Mouse (Mus musculus): Measurements from ENCODE around the gene Cldn10. TPM values are rescaled to one million over a fixed set of nuclear protein-coding genes. Genes with fewer than 3 reads are reported as not detected.

Gene Cldn10
- polyA plus RNA-seq, 1 experiment from 2014 or later: 72.3 TPM

DNA sequence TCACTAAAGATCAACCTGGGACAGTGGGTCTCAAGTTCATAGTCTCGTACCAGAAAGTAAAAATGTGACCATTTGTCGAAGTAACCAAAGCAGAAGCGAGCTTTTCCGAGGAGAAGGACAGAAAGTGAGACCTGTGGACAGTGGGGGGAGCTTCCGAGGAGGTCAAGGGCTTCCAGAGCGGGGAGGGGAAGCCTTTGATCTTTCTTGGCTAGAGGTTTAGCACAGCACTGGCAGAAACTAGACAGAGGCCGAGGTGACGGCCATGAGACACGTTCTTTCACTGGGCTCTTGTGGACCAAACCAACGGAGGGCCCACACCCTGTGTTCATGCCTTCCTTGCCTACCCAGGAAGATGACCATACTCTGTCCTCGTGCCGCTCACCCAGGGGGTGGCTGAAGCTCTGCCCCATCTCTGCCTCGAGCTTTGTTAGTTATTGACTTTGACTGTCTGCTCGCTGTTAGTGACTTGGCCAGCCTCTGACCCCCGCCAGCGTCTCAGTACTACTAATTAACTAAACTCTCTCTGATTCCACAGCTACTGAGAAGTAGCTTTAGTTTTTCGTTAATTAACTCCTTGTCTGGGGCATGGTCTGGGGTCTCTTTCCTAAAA, 4.3 kb upstream of the Cldn10 start:
- Histone ChIP-seq H3K9ac (no peak overlapping the region), H3K4me3 (no peak overlapping the region), H3K4me1 (no peaks in the 10 kb centered on the region), H3K4me2 (no peak overlapping the region), H3K36me3 (no peaks in the 10 kb centered on the region), H3K9me3 (no peaks in the 10 kb centered on the region), H3K27ac (no peak overlapping the region), H3K27me3 (0 out of 2 replicates have a peak, but pooled peaks cover 3% of the 10 kb centered on the region)
- no peak for ATAC-seq (ENCODE audit: borderline replicate concordance, extremely low read depth, low FRiP score, low TSS enrichment)
- 55% methylated on average over 17 of the region's 17 CpGs for WGBS

DNA sequence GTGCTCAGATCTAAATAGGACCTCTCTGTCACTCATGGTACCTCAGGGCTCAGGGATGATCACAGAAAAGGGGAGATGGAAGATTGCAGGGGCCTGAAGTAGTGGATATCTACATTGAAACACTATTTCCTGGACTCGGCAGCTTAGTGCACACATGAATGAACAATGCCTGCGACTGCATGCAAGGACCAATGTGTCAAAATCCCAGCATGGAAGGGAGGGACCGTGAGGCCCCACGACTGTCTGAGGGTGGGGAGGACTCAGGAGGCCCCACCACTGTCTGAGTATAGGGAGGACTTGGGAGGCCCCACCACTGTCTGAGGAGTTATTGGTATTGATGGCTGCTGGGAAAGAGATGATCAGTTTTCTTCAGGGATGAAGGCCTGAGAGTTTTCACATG, 2.5 kb downstream of the Cldn10 start:
- no peaks in the 10 kb centered on the region for H3K36me3 ChIP-seq
- no peaks in the 10 kb centered on the region for H3K27me3 ChIP-seq
- H3K9me3 ChIP-seq: no peaks in the 10 kb centered on the region
- H3K27ac ChIP-seq: no peak overlapping the region
- no peaks in the 10 kb centered on the region for H3K4me1 ChIP-seq
- no peak for ATAC-seq (ENCODE audit: borderline replicate concordance, extremely low read depth, low FRiP score, low TSS enrichment)
- no peak overlapping the region for H3K9ac ChIP-seq
- no peak overlapping the region for H3K4me3 ChIP-seq
- WGBS: 79% methylated on average over 4 of the region's 4 CpGs
- H3K4me2 ChIP-seq: no peak overlapping the region

DNA sequence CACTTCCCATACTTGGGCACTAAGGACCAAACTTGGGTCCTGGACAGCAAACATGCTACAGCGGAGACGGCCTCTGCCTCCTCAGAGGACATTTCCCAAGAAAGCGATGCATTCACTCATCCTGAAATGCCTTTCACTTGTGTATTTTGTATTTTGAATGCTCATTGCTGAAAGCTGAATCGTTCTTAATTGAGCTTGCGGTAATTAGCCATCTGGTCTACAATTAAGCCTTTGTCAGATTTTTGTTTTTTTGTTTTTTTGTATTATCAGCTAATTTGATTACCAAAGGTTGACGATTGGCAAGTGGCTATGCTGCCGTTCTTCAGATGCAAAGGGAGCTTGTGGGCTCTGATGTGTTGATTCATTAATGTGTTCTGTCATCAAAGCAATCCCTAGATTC, 5.2 kb downstream of the Cldn10 start:
- WGBS: 89% methylated on average over 7 of the region's 7 CpGs
- no peak for ATAC-seq (ENCODE audit: borderline replicate concordance, extremely low read depth, low FRiP score, low TSS enrichment)
- Histone ChIP-seq H3K27me3 (no peaks in the 10 kb centered on the region), H3K4me2 (no peak overlapping the region), H3K27ac (no peak overlapping the region), H3K4me1 (no peaks in the 10 kb centered on the region), H3K9ac (no peak overlapping the region), H3K36me3 (no peaks in the 10 kb centered on the region), H3K4me3 (no peak overlapping the region), H3K9me3 (no peaks in the 10 kb centered on the region)

DNA sequence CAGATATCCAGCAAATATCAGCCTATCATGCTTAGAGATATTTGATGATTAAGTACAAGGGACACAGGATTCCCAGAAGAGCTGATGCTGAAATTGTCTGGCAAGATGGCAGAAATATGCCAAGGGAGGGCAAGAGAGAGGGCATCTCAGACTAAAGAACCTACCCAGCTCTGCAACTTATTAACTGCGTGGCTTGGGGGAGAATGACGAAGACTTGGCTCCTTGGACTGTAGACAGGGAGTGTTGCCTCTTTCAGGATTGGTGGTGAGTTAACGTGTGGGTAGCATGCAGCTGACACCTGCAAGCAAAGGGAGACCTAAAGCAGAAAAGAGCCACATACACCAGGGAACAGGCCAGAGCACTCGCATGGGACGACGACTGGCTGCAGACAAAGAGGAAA, 5.7 kb downstream of the Cldn10 start:
- H3K36me3 ChIP-seq: no peaks in the 10 kb centered on the region
- no peak overlapping the region for H3K9ac ChIP-seq
- no peak for ATAC-seq (ENCODE audit: borderline replicate concordance, extremely low read depth, low FRiP score, low TSS enrichment)
- no peak overlapping the region for H3K4me2 ChIP-seq
- WGBS: 80% methylated on average over 6 of the region's 6 CpGs
- H3K9me3 ChIP-seq: no peaks in the 10 kb centered on the region
- H3K27ac ChIP-seq: no peak overlapping the region
- no peak overlapping the region for H3K4me3 ChIP-seq
- no peaks in the 10 kb centered on the region for H3K4me1 ChIP-seq
- H3K27me3 ChIP-seq: no peaks in the 10 kb centered on the region

DNA sequence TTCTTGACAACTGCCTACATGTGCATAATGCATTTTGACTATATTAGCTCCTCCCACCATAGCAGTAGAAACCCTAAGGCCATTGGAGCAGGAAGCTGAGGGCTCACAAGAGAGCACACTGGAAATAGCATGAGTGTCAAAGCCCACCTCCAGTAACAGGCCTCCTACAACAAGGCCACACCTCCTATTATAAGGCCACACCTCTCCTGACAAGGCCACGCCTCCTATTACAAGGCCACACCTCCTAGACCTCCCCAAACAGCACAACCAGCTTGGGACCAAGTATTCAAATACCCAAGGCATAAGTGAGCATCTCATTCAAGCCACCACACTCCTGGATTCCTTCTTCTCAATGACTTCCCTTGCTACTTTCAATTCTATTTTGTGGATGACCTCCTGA, 6.5 kb downstream of the Cldn10 start:
- no peak for ATAC-seq (ENCODE audit: borderline replicate concordance, extremely low read depth, low FRiP score, low TSS enrichment)
- no peak overlapping the region for H3K4me3 ChIP-seq
- no peaks in the 10 kb centered on the region for H3K36me3 ChIP-seq
- no peak overlapping the region for H3K9ac ChIP-seq
- no peaks in the 10 kb centered on the region for H3K9me3 ChIP-seq
- WGBS: 55% methylated on average over 1 of the region's 1 CpGs
- no peaks in the 10 kb centered on the region for H3K27me3 ChIP-seq
- no peak overlapping the region for H3K27ac ChIP-seq
- no peaks in the 10 kb centered on the region for H3K4me1 ChIP-seq
- H3K4me2 ChIP-seq: no peak overlapping the region

DNA sequence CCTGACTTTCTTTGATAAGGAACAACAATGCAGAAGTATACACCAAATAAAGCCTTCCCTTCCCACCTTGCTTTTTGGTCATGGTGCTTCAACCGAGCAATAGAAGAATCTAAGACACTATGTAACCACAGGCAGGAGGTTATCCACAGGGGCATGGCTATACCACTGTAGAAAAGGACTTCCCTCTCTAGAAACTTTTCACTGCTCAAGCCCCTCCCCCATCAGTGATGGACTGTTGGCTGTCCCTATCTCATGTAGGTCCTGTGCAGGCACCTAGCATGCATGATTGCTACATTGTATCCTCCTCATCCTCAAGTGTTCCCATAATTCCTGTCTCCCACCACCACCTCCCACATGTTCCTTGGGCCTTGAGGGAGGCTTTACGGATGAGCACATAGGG, 7.2 kb downstream of the Cldn10 start:
- WGBS: 86% methylated on average over 2 of the region's 2 CpGs

DNA sequence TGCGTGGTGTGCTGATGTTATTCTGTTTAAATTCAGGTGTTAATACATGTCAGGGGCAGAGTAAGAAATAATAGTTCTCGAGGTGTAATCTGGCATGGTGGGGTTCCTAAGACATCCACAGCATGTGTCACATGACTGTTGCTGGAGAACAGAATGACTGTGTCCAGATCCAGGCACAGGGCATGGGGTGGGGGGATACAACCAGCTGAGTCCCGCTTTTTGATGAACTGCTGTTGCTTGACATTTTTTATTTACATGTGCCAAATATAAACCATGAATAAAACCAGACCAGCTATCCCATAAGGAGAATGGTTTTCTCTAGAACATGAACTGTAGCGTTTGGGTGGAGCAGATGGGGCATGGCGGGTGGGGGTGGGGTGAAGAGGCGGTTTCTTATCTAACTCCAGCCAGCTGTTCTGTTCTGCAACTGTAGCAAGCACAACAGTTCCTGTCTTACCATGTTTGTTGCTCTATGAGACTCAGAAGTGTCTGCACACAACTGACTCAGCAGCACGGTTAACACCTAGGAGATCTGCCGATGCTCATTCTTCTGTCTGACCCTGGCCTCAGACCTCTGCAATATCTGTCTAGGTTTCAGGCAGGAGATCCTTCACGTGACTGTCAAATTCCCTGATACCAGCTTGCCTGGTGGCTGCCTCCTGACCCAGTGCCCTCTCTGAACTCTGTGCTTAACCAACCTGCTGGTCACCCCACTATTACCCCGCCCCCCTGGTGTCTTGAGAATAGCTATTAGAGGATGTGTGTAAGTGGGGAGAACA, 8.4 kb downstream of the Cldn10 start:
- H3K4me3 ChIP-seq: no peak overlapping the region
- peak; percentile 68; the same call in 1 of the 2 replicates for ATAC-seq (ENCODE audit: borderline replicate concordance, extremely low read depth, low FRiP score, low TSS enrichment)

More for the DNA sequence above, 7.2 kb downstream of the Cldn10 start:
- Histone ChIP-seq H3K27ac (no peak overlapping the region), H3K4me1 (no peaks in the 10 kb centered on the region), H3K27me3 (no peaks in the 10 kb centered on the region), H3K36me3 (no peaks in the 10 kb centered on the region), H3K4me3 (no peak overlapping the region), H3K9me3 (no peaks in the 10 kb centered on the region), H3K9ac (no peak overlapping the region), H3K4me2 (no peak overlapping the region)
- no peak for ATAC-seq (ENCODE audit: borderline replicate concordance, extremely low read depth, low FRiP score, low TSS enrichment)

DNA sequence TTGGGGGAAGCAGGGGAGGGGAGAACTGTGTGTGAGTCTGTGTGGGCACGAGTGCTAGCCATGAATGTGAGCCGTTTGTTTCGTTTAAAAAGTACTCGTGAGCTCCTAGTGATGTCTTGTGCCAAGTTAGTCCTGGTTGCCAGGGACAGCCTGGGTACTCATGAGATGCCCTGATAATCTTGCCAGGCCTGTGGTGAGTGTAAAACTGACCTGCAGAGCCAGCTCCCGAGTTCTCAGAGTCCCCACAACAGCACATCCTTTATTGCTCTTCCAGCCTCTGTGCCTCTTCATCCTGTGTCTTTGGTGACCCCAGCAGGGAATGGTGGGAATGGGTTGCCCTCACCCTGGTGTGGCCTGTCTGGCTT, 9.0 kb downstream of the Cldn10 start:
- H3K36me3 ChIP-seq: no peaks in the 10 kb centered on the region
- H3K9ac ChIP-seq: no peak overlapping the region
- H3K4me1 ChIP-seq: no peaks in the 10 kb centered on the region
- no peak overlapping the region for H3K4me2 ChIP-seq
- 26% methylated on average over 5 of the region's 5 CpGs for WGBS
- ATAC-seq (ENCODE audit: borderline replicate concordance, extremely low read depth, low FRiP score, low TSS enrichment): no peak
- no peaks in the 10 kb centered on the region for H3K27me3 ChIP-seq
- H3K27ac ChIP-seq: no peak overlapping the region
- H3K9me3 ChIP-seq: no peaks in the 10 kb centered on the region
- no peak overlapping the region for H3K4me3 ChIP-seq

More for the DNA sequence above, 8.4 kb downstream of the Cldn10 start:
- H3K27me3 ChIP-seq: no peaks in the 10 kb centered on the region
- no peak overlapping the region for H3K27ac ChIP-seq
- no peak overlapping the region for H3K4me2 ChIP-seq
- H3K9me3 ChIP-seq: no peaks in the 10 kb centered on the region
- 30% methylated on average over 10 of the region's 10 CpGs for WGBS
- no peaks in the 10 kb centered on the region for H3K4me1 ChIP-seq
- H3K36me3 ChIP-seq: no peaks in the 10 kb centered on the region
- H3K9ac ChIP-seq: no peak overlapping the region

DNA sequence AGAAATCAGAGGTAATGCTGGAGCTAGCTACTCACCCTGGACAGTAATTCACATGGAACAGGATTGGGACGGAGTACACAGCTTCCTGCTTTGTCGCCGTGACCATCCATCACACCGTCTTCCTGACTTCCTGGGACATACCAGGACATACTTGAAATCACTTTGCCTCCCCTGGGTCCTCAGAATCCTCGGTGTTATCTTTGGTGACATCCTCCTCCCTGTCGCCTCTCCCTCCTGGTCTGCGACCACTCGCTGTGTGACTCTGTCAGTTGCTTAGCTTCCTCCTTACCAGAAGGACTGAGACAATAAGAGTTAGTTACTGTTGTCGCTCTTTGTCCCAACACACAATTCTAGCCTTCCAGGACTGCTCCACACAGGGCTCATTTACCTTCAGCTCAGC, 9.6 kb downstream of the Cldn10 start:
- H3K9me3 ChIP-seq: no peaks in the 10 kb centered on the region
- no peak for ATAC-seq (ENCODE audit: borderline replicate concordance, extremely low read depth, low FRiP score, low TSS enrichment)
- H3K27ac ChIP-seq: no peak overlapping the region
- no peak overlapping the region for H3K9ac ChIP-seq
- H3K36me3 ChIP-seq: no peaks in the 10 kb centered on the region
- no peak overlapping the region for H3K4me3 ChIP-seq
- no peaks in the 10 kb centered on the region for H3K27me3 ChIP-seq
- no peaks in the 10 kb centered on the region for H3K4me1 ChIP-seq
- WGBS: 66% methylated on average over 9 of the region's 9 CpGs
- H3K4me2 ChIP-seq: no peak overlapping the region

DNA sequence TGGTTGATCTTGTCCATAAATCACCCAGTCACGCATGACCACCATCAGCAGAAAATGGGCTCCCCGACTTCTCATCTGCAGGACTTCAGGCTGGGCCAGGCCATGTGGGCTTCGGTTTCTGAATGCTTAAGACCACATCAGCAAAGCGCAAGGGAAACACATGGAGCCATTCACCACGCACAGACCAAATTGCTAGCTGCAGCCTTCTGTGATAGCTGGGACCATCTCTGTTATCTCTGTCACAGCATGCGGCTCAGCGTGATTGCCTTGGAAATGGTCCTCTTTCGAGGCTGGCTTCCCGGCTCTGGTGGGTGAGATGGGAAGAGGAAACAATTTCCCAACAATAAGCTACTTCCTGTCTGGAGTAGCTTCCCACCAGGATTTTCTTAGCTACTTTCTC, 12.2 kb downstream of the Cldn10 start:
- 55% methylated on average over 9 of the region's 9 CpGs for WGBS

DNA sequence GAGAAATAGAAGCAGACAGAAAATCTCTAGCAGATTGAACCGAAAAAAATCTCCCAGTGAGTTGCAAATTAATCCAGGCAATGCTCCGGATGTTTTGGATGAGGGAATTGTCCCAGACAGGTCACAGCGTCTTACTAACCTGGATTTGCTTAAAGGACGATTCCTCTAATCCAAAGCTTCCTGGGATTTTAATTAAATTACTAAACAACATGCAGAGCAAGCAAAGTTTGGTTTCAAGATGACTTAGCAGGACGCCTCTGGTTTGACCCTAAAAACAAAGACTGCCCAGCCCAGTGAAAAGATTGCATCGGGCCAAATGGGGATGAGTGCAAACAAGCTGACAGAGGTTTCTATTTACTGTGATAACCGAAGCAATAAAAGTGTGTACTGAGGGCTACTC, 16.2 kb downstream of the Cldn10 start:
- H3K27ac ChIP-seq: no peak overlapping the region
- no peaks in the 10 kb centered on the region for H3K27me3 ChIP-seq
- no peak for ATAC-seq (ENCODE audit: borderline replicate concordance, extremely low read depth, low FRiP score, low TSS enrichment)
- no peak overlapping the region for H3K4me3 ChIP-seq
- no peaks in the 10 kb centered on the region for H3K9me3 ChIP-seq
- no peak overlapping the region for H3K4me2 ChIP-seq
- no peaks in the 10 kb centered on the region for H3K36me3 ChIP-seq
- H3K9ac ChIP-seq: no peak overlapping the region
- H3K4me1 ChIP-seq: no peaks in the 10 kb centered on the region
- WGBS: 41% methylated on average over 7 of the region's 7 CpGs

More for the DNA sequence above, 12.2 kb downstream of the Cldn10 start:
- Histone ChIP-seq H3K27me3 (no peaks in the 10 kb centered on the region), H3K9ac (no peak overlapping the region), H3K4me2 (no peak overlapping the region), H3K4me1 (no peaks in the 10 kb centered on the region), H3K9me3 (no peaks in the 10 kb centered on the region), H3K4me3 (no peak overlapping the region), H3K36me3 (no peaks in the 10 kb centered on the region), H3K27ac (no peak overlapping the region)
- no peak for ATAC-seq (ENCODE audit: borderline replicate concordance, extremely low read depth, low FRiP score, low TSS enrichment)

DNA sequence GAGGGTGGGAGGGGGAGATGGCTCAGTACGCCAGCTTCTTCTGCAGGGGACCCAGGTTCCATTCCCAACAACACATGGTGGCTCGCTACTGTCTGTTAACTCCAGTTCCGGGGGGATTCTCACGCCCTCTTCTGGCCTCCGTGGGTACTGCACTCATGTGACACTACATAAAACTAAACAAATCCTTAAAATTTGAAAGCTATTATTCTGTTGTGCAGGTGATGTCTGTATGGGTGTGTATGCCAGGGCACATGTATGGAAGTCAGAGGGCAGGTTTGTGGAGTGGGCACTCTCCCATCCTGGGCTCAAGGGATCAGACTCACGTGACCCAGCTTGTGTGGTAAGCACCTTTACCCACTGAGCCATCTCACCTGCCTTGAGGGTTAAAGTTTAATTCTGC, 16.6 kb downstream of the Cldn10 start:
- Histone ChIP-seq H3K9ac (no peak overlapping the region), H3K36me3 (no peaks in the 10 kb centered on the region), H3K4me2 (no peak overlapping the region), H3K4me1 (no peaks in the 10 kb centered on the region), H3K9me3 (no peaks in the 10 kb centered on the region), H3K27ac (no peak overlapping the region), H3K27me3 (no peaks in the 10 kb centered on the region), H3K4me3 (no peak overlapping the region)
- no peak for ATAC-seq (ENCODE audit: borderline replicate concordance, extremely low read depth, low FRiP score, low TSS enrichment)
- WGBS: 34% methylated on average over 6 of the region's 6 CpGs
